Mouse (Mus musculus) skeletal muscle tissue, adult 2 months (tissue): ENCODE measurements at regions not wholly inside any gene's neighbourhood (a gene's known extent, or its start where the extent isn't known, plus 50 kb on each side); places are given as distances from the start of the nearest gene placed in this dataset.
"Not testable (repeated sequence)": the region's sequence is repeated elsewhere in the genome, so short reads cannot be mapped to it uniquely, and the experiment has no call there.

Experiments used
- DNase-seq: peaks from one replicate; pipeline ENCODE4 v3.0.0-alpha.2; 2012; ENCODE audit warnings: low read depth, low spot score

GRCm38 (mm10) chr14:90488301-90488700 is 2017.1 kb upstream of the Pcdh20 start:
- DNase-seq = no peak

- DNase-seq = no peak
Observed at GRCm38 (mm10) chr14:90447971-90448370, 1976.8 kb upstream of the Pcdh20 start.

- peak; percentile 1 for DNase-seq
Observed at GRCm38 (mm10) chr14:90432874-90433543, 1961.8 kb upstream of the Pcdh20 start.

- DNase-seq = no peak
Observed at GRCm38 (mm10) chr14:90412707-90413106, 1941.5 kb upstream of the Pcdh20 start.

GRCm38 (mm10) chr14:90406350-90406749 is 1935.2 kb upstream of the Pcdh20 start:
- DNase-seq = no peak

- DNase-seq = no peak
Observed at GRCm38 (mm10) chr14:90405476-90405875, 1934.3 kb upstream of the Pcdh20 start.

GRCm38 (mm10) chr14:90367256-90367936 is 1896.2 kb upstream of the Pcdh20 start:
- DNase-seq = no peak

- no peak for DNase-seq
Observed at GRCm38 (mm10) chr14:90334541-90334940, 1863.3 kb upstream of the Pcdh20 start.

GRCm38 (mm10) chr14:90295456-90295855 is 1824.3 kb upstream of the Pcdh20 start:
- not testable (repeated sequence) for DNase-seq

GRCm38 (mm10) chr14:90246042-90246441 is 1774.8 kb upstream of the Pcdh20 start:
- DNase-seq = no peak

GRCm38 (mm10) chr14:90232661-90233060 is 1761.5 kb upstream of the Pcdh20 start:
- no peak for DNase-seq

- no peak for DNase-seq
Observed at GRCm38 (mm10) chr14:90200294-90200693, 1729.1 kb upstream of the Pcdh20 start.

- no peak for DNase-seq
Observed at GRCm38 (mm10) chr14:90197791-90198190, 1726.6 kb upstream of the Pcdh20 start.

GRCm38 (mm10) chr14:90172729-90173128 is 1701.5 kb upstream of the Pcdh20 start:
- no peak for DNase-seq
